Mouse (Mus musculus) E14TG2a.4 (cell line): ENCODE results near the gene Ralb.
A peak's percentile ranks its signal among the peaks of the same experiment; 100 is the strongest.

Source experiments
- H3K27me3 ChIP-seq: 2 replicates; pipeline ENCODE4 v1.6.1; 2014; ENCODE audit warnings: low read length, control low read depth; ENCODE audit not compliant: insufficient read depth
- H3K36me3 ChIP-seq: 2 replicates; pipeline ENCODE4 v1.6.1; 2014; ENCODE audit warnings: low read length, control low read depth; ENCODE audit not compliant: insufficient read depth
- H3K4me1 ChIP-seq: replicated peaks from 2 replicates; pipeline ENCODE4 v1.6.1; 2014; ENCODE audit warnings: low read depth, low read length, control low read depth
- H3K4me3 ChIP-seq: replicated peaks from 2 replicates; pipeline ENCODE4 v1.5.1; 2014; ENCODE audit warnings: mild to moderate bottlenecking, low read length
- H3K9me3 ChIP-seq: 2 replicates; pipeline ENCODE4 v1.6.1; 2014; ENCODE audit warnings: low read length, control low read depth
- CTCF ChIP-seq: conservative IDR thresholded peaks from 2 replicates; pipeline ENCODE4 v1.5.1; 2014; ENCODE audit warnings: low read length
- NANOG ChIP-seq: IDR thresholded peaks from 2 replicates; pipeline ENCODE4 v1.6.1; 2014; ENCODE audit warnings: borderline replicate concordance, low read length, mixed read lengths
- POU5F1 ChIP-seq: IDR thresholded peaks from 2 replicates; pipeline ENCODE4 v1.6.1; 2014; ENCODE audit warnings: low read length, borderline replicate concordance

The Ralb gene

GRCm38 (mm10) chr1:119532165-119532564, 27.6 kb upstream of the Ralb start:
- peaks cover 6% of the 10 kb centered on the region for H3K9me3 ChIP-seq
- peaks cover 29% of the 10 kb centered on the region for H3K36me3 ChIP-seq
- H3K27me3 ChIP-seq, result 0 out of 2 replicates have a peak, but pooled peaks cover 3% of the 10 kb centered on the region
- peaks cover 27% of the 10 kb centered on the region for H3K4me1 ChIP-seq
- TF ChIP-seq CTCF, result no peak
- TF ChIP-seq NANOG, result no peak
- TF ChIP-seq POU5F1, result no peak
- H3K4me3 ChIP-seq, result no peak overlapping the region

GRCm38 (mm10) chr1:119530941-119531340, 26.3 kb upstream of the Ralb start:
- no peak overlapping the region for H3K4me3 ChIP-seq
- H3K4me1 ChIP-seq, result peaks cover 36% of the 10 kb centered on the region
- 0 out of 2 replicates have a peak, but pooled peaks cover 3% of the 10 kb centered on the region for H3K27me3 ChIP-seq
- H3K9me3 ChIP-seq, result peaks cover 6% of the 10 kb centered on the region
- TF ChIP-seq NANOG, result no peak
- TF ChIP-seq POU5F1, result no peak
- no peak for TF ChIP-seq CTCF
- peaks cover 34% of the 10 kb centered on the region for H3K36me3 ChIP-seq

- Histone ChIP-seq H3K27me3 (peaks cover 10% of the 10 kb centered on the region; the same call in 1 of the 2 replicates), H3K9me3 (peaks cover 9% of the 10 kb centered on the region)
- TF ChIP-seq NANOG (no peak), POU5F1 (no peak), CTCF (no peak)
Observed at GRCm38 (mm10) chr1:119525689-119526591, 21.3 kb upstream of the Ralb start, which contains the start of gene Tmem185b. Gene Tmem185b (plus strand): TSS chr1:119526160.

GRCm38 (mm10) chr1:119525004-119525444, 20.4 kb upstream of the Ralb start:
- TF ChIP-seq NANOG (no peak), POU5F1 (no peak), CTCF (no peak)
- H3K27me3 ChIP-seq, result peaks cover 10% of the 10 kb centered on the region; the same call in 1 of the 2 replicates
- H3K4me1 ChIP-seq, result peaks cover 53% of the 10 kb centered on the region
- H3K36me3 ChIP-seq, result peaks cover 34% of the 10 kb centered on the region
- H3K4me3 ChIP-seq, result peak overlapping the region; percentile 88
- peaks cover 18% of the 10 kb centered on the region for H3K9me3 ChIP-seq

More at GRCm38 (mm10) chr1:119525689-119526591, 21.3 kb upstream of the Ralb start, which contains the start of gene Tmem185b:
- H3K36me3 ChIP-seq, result peaks cover 34% of the 10 kb centered on the region
- peaks cover 53% of the 10 kb centered on the region for H3K4me1 ChIP-seq
- peak within 1 kb of the TSS; percentile 88 for H3K4me3 ChIP-seq

GRCm38 (mm10) chr1:119523826-119524225, 19.2 kb upstream of the Ralb start:
- TF ChIP-seq POU5F1 (no peak), NANOG (no peak), CTCF (no peak)
- Histone ChIP-seq H3K27me3 (peaks cover 10% of the 10 kb centered on the region; the same call in 1 of the 2 replicates), H3K4me3 (no peak overlapping the region), H3K36me3 (peaks cover 22% of the 10 kb centered on the region), H3K4me1 (peaks cover 62% of the 10 kb centered on the region), H3K9me3 (peaks cover 22% of the 10 kb centered on the region)

- H3K27me3 ChIP-seq, result peaks cover 10% of the 10 kb centered on the region; the same call in 1 of the 2 replicates
- H3K4me1 ChIP-seq, result peaks cover 63% of the 10 kb centered on the region
- H3K36me3 ChIP-seq, result peaks cover 17% of the 10 kb centered on the region
- TF ChIP-seq POU5F1, result no peak
- TF ChIP-seq NANOG, result no peak
- TF ChIP-seq CTCF, result no peak
- H3K4me3 ChIP-seq, result no peak overlapping the region
- peaks cover 22% of the 10 kb centered on the region for H3K9me3 ChIP-seq
Observed at GRCm38 (mm10) chr1:119523369-119523768, 18.8 kb upstream of the Ralb start.

- Histone ChIP-seq H3K9me3 (peaks cover 25% of the 10 kb centered on the region), H3K36me3 (peaks cover 11% of the 10 kb centered on the region), H3K4me3 (no peak overlapping the region), H3K27me3 (peaks cover 10% of the 10 kb centered on the region; the same call in 1 of the 2 replicates), H3K4me1 (peaks cover 61% of the 10 kb centered on the region)
- TF ChIP-seq NANOG (no peak), CTCF (no peak), POU5F1 (no peak)
Observed at GRCm38 (mm10) chr1:119522726-119523125, 18.1 kb upstream of the Ralb start.

- Histone ChIP-seq H3K4me1 (peaks cover 50% of the 10 kb centered on the region), H3K9me3 (peaks cover 34% of the 10 kb centered on the region), H3K36me3 (peaks cover under 1% of the 10 kb centered on the region), H3K4me3 (no peak overlapping the region), H3K27me3 (peaks cover 10% of the 10 kb centered on the region; the same call in 1 of the 2 replicates)
- TF ChIP-seq NANOG (no peak), CTCF (no peak), POU5F1 (no peak)
Observed at GRCm38 (mm10) chr1:119521681-119522080, 17.1 kb upstream of the Ralb start.
